8 mouse cellular contexts compared by ENCODE assay signal in genomic region chr2:118745232-118745884, GRCm38 (mm10). TPM values are rescaled to one million over a fixed set of nuclear protein-coding genes. Genes with fewer than 3 reads are reported as not detected.
DNase-seq lines count a peak whose midpoint lies in the region; ATAC-seq and TF ChIP-seq lines count a peak whose summit lies in the region.

Gene Inafm2 (plus strand): TSS chr2:118745758.

- TF ChIP-seq POLR2A in ES-Bruce4 (IDR thresholded peaks at IDR 0.05; ENCODE audit: insufficient read depth, low read length), result no peak
- TF ChIP-seq POLR2A in testis, adult 2 months (IDR thresholded peaks at IDR 0.05; ENCODE audit: control insufficient read depth, low read depth, low read length), result peak; percentile 76; the same call in 1 of the 2 replicates

- H3K36me3 ChIP-seq in ES-Bruce4 (ENCODE audit: control insufficient read depth, insufficient read depth, low read length, poor library complexity, severe bottlenecking), result no peaks in the 10 kb centered on the region
- H3K36me3 ChIP-seq in forebrain, embryonic 13.5 days (ENCODE audit: poor library complexity, severe bottlenecking), result no peaks in the 10 kb centered on the region
- H3K36me3 ChIP-seq in heart, postnatal 0 days (replicated peaks; ENCODE audit: control insufficient read depth, insufficient read depth, low read length), result peaks cover 9% of the 10 kb centered on the region
- H3K36me3 ChIP-seq in liver, postnatal 0 days (replicated peaks; ENCODE audit: insufficient read depth, low read length), result peaks cover 10% of the 10 kb centered on the region
- H3K36me3 ChIP-seq in neural tube, embryonic 14.5 days (ENCODE audit: control insufficient read depth, insufficient read depth, low read length), result no peaks in the 10 kb centered on the region
- H3K36me3 ChIP-seq in testis, adult 2 months (ENCODE audit: control insufficient read depth, insufficient read depth, low read length), result no peaks in the 10 kb centered on the region

- peak within 1 kb of the TSS; percentile 97 for H3K4me2 ChIP-seq in forebrain, embryonic 13.5 days
- peak within 1 kb of the TSS; percentile 97 for H3K4me2 ChIP-seq in heart, postnatal 0 days (ENCODE audit: low read depth, low read length)
- H3K4me2 ChIP-seq in liver, postnatal 0 days (ENCODE audit: low read depth, low read length), result peak within 1 kb of the TSS; percentile 100
- peak within 1 kb of the TSS; percentile 91 for H3K4me2 ChIP-seq in neural tube, embryonic 14.5 days (ENCODE audit: low read depth, low read length)

- no peak within 1 kb of the TSS for H3K27ac ChIP-seq in ES-Bruce4 (ENCODE audit: insufficient read depth, low read length)
- peak within 1 kb of the TSS; percentile 25; the same call in 1 of the 2 replicates for H3K27ac ChIP-seq in forebrain, embryonic 13.5 days
- H3K27ac ChIP-seq in heart, postnatal 0 days (ENCODE audit: low read depth), result peak within 1 kb of the TSS; percentile 92
- H3K27ac ChIP-seq in liver, postnatal 0 days (ENCODE audit: low read depth), result peak within 1 kb of the TSS; percentile 78
- H3K27ac ChIP-seq in neural tube, embryonic 14.5 days (ENCODE audit: low read depth, low read length), result peak within 1 kb of the TSS; percentile 73; the same call in 1 of the 2 replicates
- peak within 1 kb of the TSS; percentile 34 for H3K27ac ChIP-seq in testis, adult 2 months (ENCODE audit: control insufficient read depth, insufficient read depth, low read depth, low read length)

- peaks cover 27% of the 10 kb centered on the region for H3K27me3 ChIP-seq in ES-Bruce4 (ENCODE audit: control insufficient read depth, insufficient read depth, low read length, poor library complexity, severe bottlenecking)
- peaks cover 29% of the 10 kb centered on the region for H3K27me3 ChIP-seq in forebrain, embryonic 13.5 days
- H3K27me3 ChIP-seq in heart, postnatal 0 days (ENCODE audit: control insufficient read depth, insufficient read depth, low read length), result no peaks in the 10 kb centered on the region
- peaks cover 6% of the 10 kb centered on the region for H3K27me3 ChIP-seq in liver, postnatal 0 days (ENCODE audit: insufficient read depth, low read length)
- H3K27me3 ChIP-seq in neural tube, embryonic 14.5 days (ENCODE audit: control insufficient read depth, insufficient read depth, low read length), result no peaks in the 10 kb centered on the region
- H3K27me3 ChIP-seq in testis, adult 2 months (ENCODE audit: control insufficient read depth, insufficient read depth, low read length), result no peaks in the 10 kb centered on the region

- no peaks in the 10 kb centered on the region for H3K4me1 ChIP-seq in ES-Bruce4 (ENCODE audit: control insufficient read depth, insufficient read depth, low read length)
- peaks cover 50% of the 10 kb centered on the region for H3K4me1 ChIP-seq in forebrain, embryonic 13.5 days
- H3K4me1 ChIP-seq in heart, postnatal 0 days (ENCODE audit: control insufficient read depth, insufficient read depth), result peaks cover 36% of the 10 kb centered on the region
- peaks cover 22% of the 10 kb centered on the region for H3K4me1 ChIP-seq in liver, postnatal 0 days (ENCODE audit: insufficient read depth)
- H3K4me1 ChIP-seq in neural tube, embryonic 14.5 days (ENCODE audit: control insufficient read depth, insufficient read depth, low read length), result peaks cover 40% of the 10 kb centered on the region
- peaks cover 16% of the 10 kb centered on the region for H3K4me1 ChIP-seq in testis, adult 2 months (ENCODE audit: control insufficient read depth, insufficient read depth, low read length)

- H3K4me3 ChIP-seq in ES-Bruce4 (ENCODE audit: low read depth, low read length), result peak within 1 kb of the TSS; percentile 64
- peak within 1 kb of the TSS; percentile 96 for H3K4me3 ChIP-seq in forebrain, embryonic 13.5 days
- H3K4me3 ChIP-seq in heart, postnatal 0 days (ENCODE audit: low read depth, low read length), result peak within 1 kb of the TSS; percentile 93
- peak within 1 kb of the TSS; percentile 87 for H3K4me3 ChIP-seq in liver, postnatal 0 days (ENCODE audit: low read depth, low read length)
- peak within 1 kb of the TSS; percentile 83 for H3K4me3 ChIP-seq in neural tube, embryonic 14.5 days (ENCODE audit: low read depth, low read length)
- peak within 1 kb of the TSS; percentile 76 for H3K4me3 ChIP-seq in testis, adult 2 months (ENCODE audit: control insufficient read depth, low read depth, low read length)

- peak within 1 kb of the TSS; percentile 90 for H3K9ac ChIP-seq in ES-Bruce4 (ENCODE audit: low read depth, poor library complexity, severe bottlenecking)
- H3K9ac ChIP-seq in forebrain, embryonic 13.5 days, result peak within 1 kb of the TSS; percentile 96
- peak within 1 kb of the TSS; percentile 97 for H3K9ac ChIP-seq in heart, postnatal 0 days (replicated peaks; ENCODE audit: low read depth, low read length)
- peak within 1 kb of the TSS; percentile 93 for H3K9ac ChIP-seq in liver, postnatal 0 days (replicated peaks)
- H3K9ac ChIP-seq in neural tube, embryonic 14.5 days (replicated peaks; ENCODE audit: low read depth, low read length), result peak within 1 kb of the TSS; percentile 93

- ATAC-seq in forebrain, embryonic 13.5 days, result peak; percentile 94
- peak; percentile 89 for ATAC-seq in heart, postnatal 0 days (ENCODE audit: insufficient read depth, low read depth)
- peak; percentile 91 for ATAC-seq in liver, postnatal 0 days
- ATAC-seq in neural tube, embryonic 14.5 days (ENCODE audit: low read depth), result peak; percentile 92

- peak; percentile 82 for DNase-seq in c-Kit-positive CD71-positive TER-119-positive erythroid progenitor cells, embryonic 14.5 days (ENCODE audit: low spot score)
- peak; percentile 92 for DNase-seq in heart, postnatal 0 days (ENCODE audit: low spot score)
- DNase-seq in kidney, postnatal 36 days, result peak; percentile 92 to 94
- peak; percentile 90 for DNase-seq in liver, postnatal 0 days

- WGBS in forebrain, embryonic 13.5 days, result under 1% methylated on average over 48 of the region's 57 CpGs
- under 1% methylated on average over 48 of the region's 57 CpGs for WGBS in heart, postnatal 0 days
- 1% methylated on average over 46 of the region's 57 CpGs for WGBS in liver, postnatal 0 days (ENCODE audit: insufficient replicate concordance)
- 1% methylated on average over 29 of the region's 57 CpGs for WGBS in neural tube, embryonic 14.5 days

- TF ChIP-seq CTCF in ES-Bruce4 (IDR thresholded peaks at IDR 0.05; ENCODE audit: low read depth, low read length), result no peak
- TF ChIP-seq CTCF in heart, postnatal 0 days (IDR thresholded peaks at IDR 0.05; ENCODE audit: low read depth), result no peak
- 0 out of 2 replicates have a peak, but pooled peaks have one; percentile 4 for TF ChIP-seq CTCF in liver, postnatal 0 days (IDR thresholded peaks at IDR 0.05; ENCODE audit: low read depth)
- no peak for TF ChIP-seq CTCF in testis, adult 2 months (IDR thresholded peaks at IDR 0.05; ENCODE audit: control insufficient read depth, insufficient read depth, insufficient replicate concordance, low read depth, low read length)

- H3K9me3 ChIP-seq in ES-Bruce4 (replicated peaks; ENCODE audit: control insufficient read depth, insufficient read depth, low read length, poor library complexity, severe bottlenecking), result no peaks in the 10 kb centered on the region
- no peaks in the 10 kb centered on the region for H3K9me3 ChIP-seq in forebrain, embryonic 13.5 days (replicated peaks)
- H3K9me3 ChIP-seq in heart, postnatal 0 days (replicated peaks; ENCODE audit: control insufficient read depth, low read length), result no peaks in the 10 kb centered on the region
- H3K9me3 ChIP-seq in liver, postnatal 0 days (ENCODE audit: low read length), result no peaks in the 10 kb centered on the region
- H3K9me3 ChIP-seq in neural tube, embryonic 14.5 days (ENCODE audit: control insufficient read depth, low read length), result no peaks in the 10 kb centered on the region

- no peak for TF ChIP-seq EP300 in ES-Bruce4 (IDR thresholded peaks at IDR 0.05; ENCODE audit: insufficient read depth, low read depth, low read length)
- TF ChIP-seq EP300 in heart, postnatal 0 days (IDR thresholded peaks at IDR 0.05; ENCODE audit: low read depth), result no peak; the same call in 1 of the 2 replicates
- TF ChIP-seq EP300 in liver, postnatal 0 days (IDR thresholded peaks at IDR 0.05; ENCODE audit: low read depth), result no peak

RNA-seq across cellular contexts. Expression of gene Inafm2, which starts in this region (rescaled TPM):
- 3.6 and 3.8 TPM in 2 replicates for polyA plus RNA-seq in ES-Bruce4 (2011; ENCODE audit: insufficient read depth, insufficient read length, low read depth, missing spikeins)
- polyA plus RNA-seq in forebrain, embryonic 13.5 days (2015; fragmentation: Nextera tagmentation; extraction: Ambion mirVana), result 26.3 and 27.0 TPM in 2 replicates
- total RNA-seq in heart, postnatal 0 days (2014; rRNA removed; ENCODE audit: low replicate concordance), result 39.4 and 44.2 TPM in 2 replicates
- polyA plus RNA-seq in heart, postnatal 0 days (2015; fragmentation: Nextera tagmentation; extraction: Ambion mirVana), result 39.9 and 48.4 TPM in 2 replicates
- polyA plus RNA-seq in liver, postnatal 0 days (2015; fragmentation: Nextera tagmentation; extraction: Ambion mirVana), result 14.0 and 14.7 TPM in 2 replicates
- 29.4 and 32.3 TPM in 2 replicates for polyA plus RNA-seq in neural tube, embryonic 14.5 days (2014; fragmentation: Nextera tagmentation; extraction: Ambion mirVana)
- polyA plus RNA-seq in testis, adult 2 months (2012; rRNA removed), result 12.6 and 13.4 TPM in 2 replicates
